Mouse (Mus musculus) hindbrain, embryonic 16.5 days (tissue): Measurements from ENCODE around the gene Mrps18a. TPM values are rescaled to one million over a fixed set of nuclear protein-coding genes. Genes with fewer than 3 reads are reported as not detected.

Experiments used
- ATAC-seq: fragments of 200-750 bp; cut with Nextera tagmentation; 2 replicates; pipeline ENCODE4 v1.8.0; 2017; ENCODE audit warnings: moderate TSS enrichment, moderate library complexity
- H3K27ac ChIP-seq: fragments of 300-500 bp; sonication (generic); 2 replicates; pipeline ENCODE4 v1.5.1; 2014; ENCODE audit warnings: low read depth, mild to moderate bottlenecking, control low read depth, low read length, moderate library complexity
- H3K27me3 ChIP-seq: fragments of 300-500 bp; sonication (generic); replicated peaks from 2 replicates; pipeline ENCODE4 v1.6.1; 2014; ENCODE audit warnings: low read length; ENCODE audit not compliant: control insufficient read depth, insufficient read depth
- H3K36me3 ChIP-seq: fragments of 300-500 bp; sonication (generic); 2 replicates; pipeline ENCODE4 v1.6.1; 2014; ENCODE audit warnings: mild to moderate bottlenecking, low read length, moderate library complexity, mixed read lengths; ENCODE audit not compliant: control insufficient read depth, insufficient read depth
- H3K4me1 ChIP-seq: fragments of 300-500 bp; sonication (generic); 2 replicates; pipeline ENCODE4 v1.6.1; 2014; ENCODE audit warnings: low read depth, low read length; ENCODE audit not compliant: control insufficient read depth, insufficient read depth
- H3K4me2 ChIP-seq: fragments of 300-500 bp; sonication (generic); 2 replicates; pipeline ENCODE4 v1.6.1; 2014; ENCODE audit warnings: mild to moderate bottlenecking, low read length, control low read depth, moderate library complexity
- H3K4me3 ChIP-seq: fragments of 300-500 bp; sonication (generic); 2 replicates; pipeline ENCODE4 v1.5.1; 2014; ENCODE audit warnings: mild to moderate bottlenecking, low read length, control low read depth, moderate library complexity
- H3K9ac ChIP-seq: fragments of 300-500 bp; sonication (generic); 2 replicates; pipeline ENCODE4 v1.6.1; 2014; ENCODE audit warnings: low read depth, mild to moderate bottlenecking, control low read depth, low read length, moderate library complexity
- H3K9me3 ChIP-seq: fragments of 300-500 bp; sonication (generic); 2 replicates; pipeline ENCODE4 v1.6.1; 2014; ENCODE audit warnings: mild to moderate bottlenecking, low read length, moderate library complexity; ENCODE audit not compliant: control insufficient read depth
- WGBS: fragments of 180-500 bp; shearing (Covaris S2); extraction: QIAGEN DNeasy Blood & Tissue Kit; methylation state at CpG from one replicate; pipeline ENCODE4 v1.1.7; 2014; 5-methylcytosine and 5-hydroxymethylcytosine counted together
- polyA plus RNA-seq: library from polyadenylated mRNA; unstranded; fragments of >200 nt; fragmentation: Nextera tagmentation; extraction: Ambion mirVana; gene quantifications from 2 replicates; pipeline ENCODE4 v1.2.1, GENCODE M21; 2015

The Mrps18a gene
- polyA plus RNA-seq, 1 experiment from 2014 or later, result 163 TPM

GRCm38 (mm10) chr17:46127814-46128493 is 17.2 kb downstream of the Mrps18a start:
- no peak overlapping the region for H3K9ac ChIP-seq
- H3K27ac ChIP-seq, result no peak overlapping the region
- no peak for ATAC-seq
- peaks cover 53% of the 10 kb centered on the region for H3K36me3 ChIP-seq
- H3K4me1 ChIP-seq, result no peaks in the 10 kb centered on the region
- no peaks in the 10 kb centered on the region for H3K27me3 ChIP-seq
- no peak overlapping the region for H3K4me2 ChIP-seq
- H3K4me3 ChIP-seq, result no peak overlapping the region
- WGBS, result 75% methylated on average over 6 of the region's 6 CpGs
- H3K9me3 ChIP-seq, result no peaks in the 10 kb centered on the region

GRCm38 (mm10) chr17:46129741-46130498 is 19.1 kb downstream of the Mrps18a start:
- H3K27ac ChIP-seq, result no peak overlapping the region
- H3K4me2 ChIP-seq, result no peak overlapping the region
- H3K9ac ChIP-seq, result no peak overlapping the region
- H3K27me3 ChIP-seq, result no peaks in the 10 kb centered on the region
- H3K36me3 ChIP-seq, result peaks cover 37% of the 10 kb centered on the region
- no peak overlapping the region for H3K4me3 ChIP-seq
- H3K9me3 ChIP-seq, result no peaks in the 10 kb centered on the region
- 77% methylated on average over 13 of the region's 13 CpGs for WGBS
- H3K4me1 ChIP-seq, result no peaks in the 10 kb centered on the region
- ATAC-seq, result no peak; the same call in 1 of the 2 replicates

- H3K9ac ChIP-seq, result no peak overlapping the region
- no peak overlapping the region for H3K4me3 ChIP-seq
- H3K4me2 ChIP-seq, result no peak overlapping the region
- no peaks in the 10 kb centered on the region for H3K27me3 ChIP-seq
- no peak overlapping the region for H3K27ac ChIP-seq
- H3K4me1 ChIP-seq, result no peaks in the 10 kb centered on the region
- peak; percentile 51 for ATAC-seq
- WGBS, result 12% methylated on average over 12 of the region's 12 CpGs
- peaks cover 18% of the 10 kb centered on the region for H3K36me3 ChIP-seq
- H3K9me3 ChIP-seq, result no peaks in the 10 kb centered on the region
Measured at GRCm38 (mm10) chr17:46132058-46132718, 21.4 kb downstream of the Mrps18a start.

- no peak overlapping the region for H3K9ac ChIP-seq
- H3K9me3 ChIP-seq, result no peaks in the 10 kb centered on the region
- peaks cover 15% of the 10 kb centered on the region for H3K36me3 ChIP-seq
- ATAC-seq, result peak; percentile 27; the same call in 1 of the 2 replicates
- H3K4me1 ChIP-seq, result no peaks in the 10 kb centered on the region
- WGBS, result 80% methylated on average over 8 of the region's 8 CpGs
- H3K27ac ChIP-seq, result no peak overlapping the region
- H3K4me2 ChIP-seq, result no peak overlapping the region
- no peaks in the 10 kb centered on the region for H3K27me3 ChIP-seq
- H3K4me3 ChIP-seq, result no peak overlapping the region
Measured at GRCm38 (mm10) chr17:46132862-46133261, 22.1 kb downstream of the Mrps18a start.

- Histone ChIP-seq H3K4me1 (peaks cover 8% of the 10 kb centered on the region), H3K9ac (no peak overlapping the region), H3K27me3 (no peaks in the 10 kb centered on the region), H3K4me2 (no peak overlapping the region), H3K36me3 (no peaks in the 10 kb centered on the region), H3K4me3 (no peak overlapping the region), H3K27ac (no peak overlapping the region), H3K9me3 (no peaks in the 10 kb centered on the region)
- no peak for ATAC-seq
- WGBS, result 80% methylated on average over 8 of the region's 8 CpGs
Measured at GRCm38 (mm10) chr17:46138563-46139236, 27.9 kb downstream of the Mrps18a start.

- Histone ChIP-seq H3K9ac (no peak overlapping the region), H3K4me1 (peaks cover 8% of the 10 kb centered on the region), H3K9me3 (no peaks in the 10 kb centered on the region), H3K27me3 (no peaks in the 10 kb centered on the region), H3K36me3 (no peaks in the 10 kb centered on the region), H3K27ac (no peak overlapping the region), H3K4me3 (no peak overlapping the region), H3K4me2 (no peak overlapping the region)
- no peak for ATAC-seq
- whole genome bisulfite sequencing, result 90% methylated on average over 3 of the region's 3 CpGs
Measured at GRCm38 (mm10) chr17:46139872-46140271, 29.1 kb downstream of the Mrps18a start.

- Histone ChIP-seq H3K4me1 (peaks cover 8% of the 10 kb centered on the region), H3K4me2 (peak within 1 kb of the TSS; percentile 87), H3K4me3 (peak within 1 kb of the TSS; percentile 58), H3K9ac (peak within 1 kb of the TSS; percentile 72), H3K27me3 (no peaks in the 10 kb centered on the region), H3K9me3 (no peaks in the 10 kb centered on the region), H3K27ac (0 out of 2 replicates have a peak within 1 kb of the TSS, but pooled peaks have one; percentile 24), H3K36me3 (peaks cover 13% of the 10 kb centered on the region)
- ATAC-seq, result peak; percentile 97
- WGBS, result 6% methylated on average over 37 of the region's 37 CpGs
Measured at GRCm38 (mm10) chr17:46143578-46144423, 33.0 kb downstream of the Mrps18a start, which contains the start of gene Rsph9. Gene Rsph9 (minus strand): TSS chr17:46144216.
